Mouse (Mus musculus) CH12.LX (cell line): Measurements from ENCODE around the gene Cend1.

ENCODE experiments used
- CHD1 ChIP-seq: IDR thresholded peaks from 2 replicates; pipeline ENCODE4 v1.6.1; 2012; ENCODE audit warnings: low read depth, low read length, improper control_type of control experiment, inconsistent platforms
- ETS1 ChIP-seq: conservative IDR thresholded peaks from 2 replicates; pipeline ENCODE4 v1.6.1; 2012; ENCODE audit warnings: low read depth, mild to moderate bottlenecking, inconsistent platforms, low read length, improper control_type of control experiment, moderate library complexity
- POLR2A ChIP-seq: IDR thresholded peaks from 2 replicates; pipeline ENCODE4 v1.6.1; 2011; ENCODE audit warnings: low read depth, mild to moderate bottlenecking, improper control_type of control experiment, low read length

- TF ChIP-seq ETS1 (no peak), POLR2A (no peak), CHD1 (no peak)
Measured at GRCm38 (mm10) chr7:141471236-141471635, 41.9 kb upstream of the Cend1 start.
